Mouse (Mus musculus): ENCODE measurements at regions not wholly inside any gene's neighbourhood (a gene's known extent, or its start where the extent isn't known, plus 50 kb on each side); places are given as distances from the start of the nearest gene placed in this dataset.
"Not testable (repeated sequence)": the region's sequence is repeated elsewhere in the genome, so short reads cannot be mapped to it uniquely, and the experiment has no call there.

DNA sequence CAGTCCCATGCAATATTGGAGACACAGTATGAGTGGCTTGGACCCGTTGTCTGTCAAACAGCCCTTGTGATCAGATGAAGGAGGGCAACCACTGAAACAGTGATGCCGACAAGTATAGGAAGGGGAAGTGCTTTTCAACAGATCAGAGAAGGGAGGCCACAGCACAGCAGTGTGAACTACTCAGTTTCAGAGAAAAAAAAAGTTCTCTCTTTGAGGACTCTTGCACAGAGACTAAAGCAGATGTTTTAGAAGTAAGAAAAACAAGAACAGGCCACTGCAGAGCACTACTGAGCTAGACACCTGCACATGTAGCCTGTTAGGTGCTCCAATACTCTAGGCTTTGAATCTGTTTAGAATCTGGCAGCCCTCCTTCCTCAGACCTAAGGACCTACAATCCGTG, 261.4 kb downstream of the Tpbg start:
- H3K4me1 ChIP-seq (ENCODE audit: control insufficient read depth in 2 of 2, insufficient read depth in 2 of 2, low read length in 2 of 2, poor library complexity in 1 of 2): no peaks in the 10 kb centered on the region
- no peaks in the 10 kb centered on the region for H3K36me3 ChIP-seq (ENCODE audit: control insufficient read depth, insufficient read depth, low read length, poor library complexity, severe bottlenecking)
- no peak overlapping the region for H3K27ac ChIP-seq (ENCODE audit: insufficient read depth, low read depth, low read length, poor library complexity, severe bottlenecking)
- no peak for DNase-seq (ENCODE audit: low read depth, low spot score)
- no peak overlapping the region for H3K4me3 ChIP-seq (ENCODE audit: insufficient read depth in 1 of 2, low read depth in 1 of 2, low read length in 2 of 2, poor library complexity in 1 of 2, severe bottlenecking in 1 of 2)
- in situ Hi-C loops (cut with MboI; ENCODE audit: low sequenced_read_pairs in 2 of 2, unreplicated experiment in 2 of 2): no loop called here
- H3K9me3 ChIP-seq (ENCODE audit: control insufficient read depth, insufficient read depth, low read depth, low read length): no peaks in the 10 kb centered on the region
- no peak overlapping the region for H3K9ac ChIP-seq (ENCODE audit: insufficient read depth, low read depth, low read length, poor library complexity, severe bottlenecking)
- no peak for TF ChIP-seq ZNF384 (IDR thresholded peaks at IDR 0.05; ENCODE audit: low read depth, low read length)
- TF ChIP-seq MAFK (IDR thresholded peaks at IDR 0.05; ENCODE audit: insufficient read depth, low read depth, low read length): no peak
- no peak for TF ChIP-seq CHD2 (IDR thresholded peaks at IDR 0.05; ENCODE audit: low read depth, low read length)
- TF ChIP-seq ZC3H11A (IDR thresholded peaks at IDR 0.05; ENCODE audit: borderline replicate concordance, low read depth, low read length): no peak
- no peak for TF ChIP-seq HCFC1 (IDR thresholded peaks at IDR 0.05; ENCODE audit: borderline replicate concordance, insufficient read depth, low read length)

DNA sequence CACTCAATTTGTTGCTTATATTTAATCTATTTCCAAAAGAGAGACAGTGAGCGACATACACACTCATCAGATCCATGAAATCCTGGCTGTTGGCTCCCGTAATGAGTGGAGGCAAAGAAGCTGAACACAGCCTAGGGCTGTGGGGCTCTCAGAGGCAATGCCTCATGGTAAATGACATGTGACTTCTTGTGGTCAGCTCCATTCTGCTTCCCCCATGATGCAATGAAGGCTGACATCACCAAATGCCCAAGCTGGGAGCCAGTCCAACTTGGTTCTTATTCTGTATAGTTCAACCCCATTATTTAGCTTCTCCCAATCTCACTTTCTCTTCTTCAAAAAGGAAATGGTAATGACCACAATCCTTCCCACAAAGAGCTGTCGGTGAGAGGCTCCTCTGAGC, 262.5 kb downstream of the Tpbg start:
- H3K36me3 ChIP-seq (ENCODE audit: control insufficient read depth, insufficient read depth, low read length, poor library complexity, severe bottlenecking): no peaks in the 10 kb centered on the region
- in situ Hi-C loops (cut with MboI; ENCODE audit: low sequenced_read_pairs in 2 of 2, unreplicated experiment in 2 of 2): no loop called here

DNA sequence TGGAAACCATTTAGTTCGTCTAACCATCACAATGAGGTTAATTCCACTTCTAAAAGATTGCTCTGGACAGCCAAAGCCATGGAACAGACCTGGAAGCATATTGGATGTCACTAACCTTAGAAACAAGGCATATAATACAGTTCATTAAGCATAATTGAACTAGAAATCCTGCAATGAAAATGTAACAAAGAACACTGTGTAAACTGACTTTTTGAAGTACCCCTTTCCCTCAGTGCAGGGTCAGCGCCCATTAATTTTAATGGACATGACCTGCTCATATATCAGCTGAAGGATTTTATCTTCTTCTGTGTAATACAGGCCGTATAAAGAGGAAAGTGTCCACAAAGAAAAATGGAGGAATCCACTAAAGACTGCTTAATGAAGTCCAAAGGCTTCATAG, 263.7 kb downstream of the Tpbg start:
- TF ChIP-seq HCFC1 (IDR thresholded peaks at IDR 0.05; ENCODE audit: borderline replicate concordance, insufficient read depth, low read length) (no peak), MAFK (IDR thresholded peaks at IDR 0.05; ENCODE audit: insufficient read depth, low read depth, low read length) (no peak), ZNF384 (IDR thresholded peaks at IDR 0.05; ENCODE audit: low read depth, low read length) (no peak), ZC3H11A (IDR thresholded peaks at IDR 0.05; ENCODE audit: borderline replicate concordance, low read depth, low read length) (no peak), CHD2 (IDR thresholded peaks at IDR 0.05; ENCODE audit: low read depth, low read length) (no peak)
- no peak overlapping the region for H3K27ac ChIP-seq (ENCODE audit: insufficient read depth, low read depth, low read length, poor library complexity, severe bottlenecking)
- H3K9ac ChIP-seq (ENCODE audit: insufficient read depth, low read depth, low read length, poor library complexity, severe bottlenecking): no peak overlapping the region
- H3K36me3 ChIP-seq (ENCODE audit: control insufficient read depth, insufficient read depth, low read length, poor library complexity, severe bottlenecking): no peaks in the 10 kb centered on the region
- no peaks in the 10 kb centered on the region for H3K9me3 ChIP-seq (ENCODE audit: control insufficient read depth, insufficient read depth, low read depth, low read length)
- DNase-seq (ENCODE audit: low read depth, low spot score): no peak
- no peaks in the 10 kb centered on the region for H3K4me1 ChIP-seq (ENCODE audit: control insufficient read depth in 2 of 2, insufficient read depth in 2 of 2, low read length in 2 of 2, poor library complexity in 1 of 2)
- in situ Hi-C loops (cut with MboI; ENCODE audit: low sequenced_read_pairs in 2 of 2, unreplicated experiment in 2 of 2): no loop called here
- no peak overlapping the region for H3K4me3 ChIP-seq (ENCODE audit: insufficient read depth in 1 of 2, low read depth in 1 of 2, low read length in 2 of 2, poor library complexity in 1 of 2, severe bottlenecking in 1 of 2)

More for the DNA sequence above, 262.5 kb downstream of the Tpbg start:
- Histone ChIP-seq H3K4me3 (ENCODE audit: insufficient read depth in 1 of 2, low read depth in 1 of 2, low read length in 2 of 2, poor library complexity in 1 of 2, severe bottlenecking in 1 of 2) (no peak overlapping the region), H3K9ac (ENCODE audit: insufficient read depth, low read depth, low read length, poor library complexity, severe bottlenecking) (no peak overlapping the region), H3K4me1 (ENCODE audit: control insufficient read depth in 2 of 2, insufficient read depth in 2 of 2, low read length in 2 of 2, poor library complexity in 1 of 2) (no peaks in the 10 kb centered on the region), H3K27ac (ENCODE audit: insufficient read depth, low read depth, low read length, poor library complexity, severe bottlenecking) (no peak overlapping the region), H3K9me3 (ENCODE audit: control insufficient read depth, insufficient read depth, low read depth, low read length) (no peaks in the 10 kb centered on the region)
- TF ChIP-seq ZC3H11A (IDR thresholded peaks at IDR 0.05; ENCODE audit: borderline replicate concordance, low read depth, low read length) (no peak), ZNF384 (IDR thresholded peaks at IDR 0.05; ENCODE audit: low read depth, low read length) (no peak), MAFK (IDR thresholded peaks at IDR 0.05; ENCODE audit: insufficient read depth, low read depth, low read length) (no peak), HCFC1 (IDR thresholded peaks at IDR 0.05; ENCODE audit: borderline replicate concordance, insufficient read depth, low read length) (no peak), CHD2 (IDR thresholded peaks at IDR 0.05; ENCODE audit: low read depth, low read length) (no peak)
- DNase-seq (ENCODE audit: low read depth, low spot score): no peak

GRCm38 (mm10) chr9:86109906-86110305, 267.7 kb downstream of the Tpbg start:
- Histone ChIP-seq H3K9me3 (ENCODE audit: control insufficient read depth, insufficient read depth, low read depth, low read length) (no peaks in the 10 kb centered on the region), H3K9ac (ENCODE audit: insufficient read depth, low read depth, low read length, poor library complexity, severe bottlenecking) (no peak overlapping the region), H3K4me1 (ENCODE audit: control insufficient read depth in 2 of 2, insufficient read depth in 2 of 2, low read length in 2 of 2, poor library complexity in 1 of 2) (no peaks in the 10 kb centered on the region), H3K36me3 (ENCODE audit: control insufficient read depth, insufficient read depth, low read length, poor library complexity, severe bottlenecking) (no peaks in the 10 kb centered on the region), H3K27ac (ENCODE audit: insufficient read depth, low read depth, low read length, poor library complexity, severe bottlenecking) (no peak overlapping the region), H3K4me3 (ENCODE audit: insufficient read depth in 1 of 2, low read depth in 1 of 2, low read length in 2 of 2, poor library complexity in 1 of 2, severe bottlenecking in 1 of 2) (no peak overlapping the region)
- TF ChIP-seq HCFC1 (IDR thresholded peaks at IDR 0.05; ENCODE audit: borderline replicate concordance, insufficient read depth, low read length) (no peak), ZNF384 (IDR thresholded peaks at IDR 0.05; ENCODE audit: low read depth, low read length) (no peak), MAFK (IDR thresholded peaks at IDR 0.05; ENCODE audit: insufficient read depth, low read depth, low read length) (no peak), CHD2 (IDR thresholded peaks at IDR 0.05; ENCODE audit: low read depth, low read length) (no peak), ZC3H11A (IDR thresholded peaks at IDR 0.05; ENCODE audit: borderline replicate concordance, low read depth, low read length) (no peak)
- in situ Hi-C loops (cut with MboI; ENCODE audit: low sequenced_read_pairs in 2 of 2, unreplicated experiment in 2 of 2): no loop called here
- DNase-seq (ENCODE audit: low read depth, low spot score): no peak

DNA sequence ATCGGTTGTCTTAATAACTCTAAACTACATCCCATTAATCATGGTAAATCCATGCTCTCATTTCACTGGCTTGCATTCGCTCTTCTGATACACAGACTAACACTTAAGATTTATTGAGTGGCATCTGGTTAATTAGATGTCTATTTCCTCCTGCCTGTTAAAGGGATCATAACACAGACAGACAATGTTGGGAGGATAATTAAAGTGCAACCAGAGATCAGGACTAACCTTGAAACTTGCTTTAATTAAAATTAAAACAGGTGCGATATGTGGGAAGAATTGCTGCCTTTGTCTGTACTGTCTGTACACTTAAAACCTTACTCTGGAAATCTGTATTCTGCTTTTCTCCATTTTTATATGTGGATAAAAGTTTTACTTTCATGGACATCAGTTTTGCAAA, 277.2 kb downstream of the Tpbg start:
- in situ Hi-C loops (cut with MboI; ENCODE audit: low sequenced_read_pairs in 2 of 2, unreplicated experiment in 2 of 2): no loop called here
- H3K36me3 ChIP-seq (ENCODE audit: control insufficient read depth, insufficient read depth, low read length, poor library complexity, severe bottlenecking): no peaks in the 10 kb centered on the region
- no peak overlapping the region for H3K4me3 ChIP-seq (ENCODE audit: insufficient read depth in 1 of 2, low read depth in 1 of 2, low read length in 2 of 2, poor library complexity in 1 of 2, severe bottlenecking in 1 of 2)
- no peak overlapping the region for H3K9ac ChIP-seq (ENCODE audit: insufficient read depth, low read depth, low read length, poor library complexity, severe bottlenecking)
- H3K4me1 ChIP-seq (ENCODE audit: control insufficient read depth in 2 of 2, insufficient read depth in 2 of 2, low read length in 2 of 2, poor library complexity in 1 of 2): no peaks in the 10 kb centered on the region
- TF ChIP-seq ZNF384 (IDR thresholded peaks at IDR 0.05; ENCODE audit: low read depth, low read length) (no peak), CHD2 (IDR thresholded peaks at IDR 0.05; ENCODE audit: low read depth, low read length) (no peak), HCFC1 (IDR thresholded peaks at IDR 0.05; ENCODE audit: borderline replicate concordance, insufficient read depth, low read length) (no peak), ZC3H11A (IDR thresholded peaks at IDR 0.05; ENCODE audit: borderline replicate concordance, low read depth, low read length) (no peak), MAFK (IDR thresholded peaks at IDR 0.05; ENCODE audit: insufficient read depth, low read depth, low read length) (no peak)
- no peak overlapping the region for H3K27ac ChIP-seq (ENCODE audit: insufficient read depth, low read depth, low read length, poor library complexity, severe bottlenecking)
- no peaks in the 10 kb centered on the region for H3K9me3 ChIP-seq (ENCODE audit: control insufficient read depth, insufficient read depth, low read depth, low read length)
- no peak for DNase-seq (ENCODE audit: low read depth, low spot score)

- in situ Hi-C loops (cut with MboI; ENCODE audit: low sequenced_read_pairs in 2 of 2, unreplicated experiment in 2 of 2); H3K4me3 ChIP-seq (ENCODE audit: insufficient read depth in 1 of 2, low read depth in 1 of 2, low read length in 2 of 2, poor library complexity in 1 of 2, severe bottlenecking in 1 of 2); H3K9ac ChIP-seq (ENCODE audit: insufficient read depth, low read depth, low read length, poor library complexity, severe bottlenecking); H3K27ac ChIP-seq (ENCODE audit: insufficient read depth, low read depth, low read length, poor library complexity, severe bottlenecking); DNase-seq (ENCODE audit: low read depth, low spot score); H3K4me1 ChIP-seq (ENCODE audit: control insufficient read depth in 2 of 2, insufficient read depth in 2 of 2, low read length in 2 of 2, poor library complexity in 1 of 2); H3K36me3 ChIP-seq (ENCODE audit: control insufficient read depth, insufficient read depth, low read length, poor library complexity, severe bottlenecking); H3K9me3 ChIP-seq (ENCODE audit: control insufficient read depth, insufficient read depth, low read depth, low read length): not testable (repeated sequence)
Measured at GRCm38 (mm10) chr9:86135617-86136016, 293.4 kb downstream of the Tpbg start.

Measured in ES-E14 (cell line).